Mouse (Mus musculus): ENCODE data around the gene Letm1.
A peak's percentile ranks its signal among the peaks of the same experiment; 100 is the strongest.

Letm1 gene

DNA sequence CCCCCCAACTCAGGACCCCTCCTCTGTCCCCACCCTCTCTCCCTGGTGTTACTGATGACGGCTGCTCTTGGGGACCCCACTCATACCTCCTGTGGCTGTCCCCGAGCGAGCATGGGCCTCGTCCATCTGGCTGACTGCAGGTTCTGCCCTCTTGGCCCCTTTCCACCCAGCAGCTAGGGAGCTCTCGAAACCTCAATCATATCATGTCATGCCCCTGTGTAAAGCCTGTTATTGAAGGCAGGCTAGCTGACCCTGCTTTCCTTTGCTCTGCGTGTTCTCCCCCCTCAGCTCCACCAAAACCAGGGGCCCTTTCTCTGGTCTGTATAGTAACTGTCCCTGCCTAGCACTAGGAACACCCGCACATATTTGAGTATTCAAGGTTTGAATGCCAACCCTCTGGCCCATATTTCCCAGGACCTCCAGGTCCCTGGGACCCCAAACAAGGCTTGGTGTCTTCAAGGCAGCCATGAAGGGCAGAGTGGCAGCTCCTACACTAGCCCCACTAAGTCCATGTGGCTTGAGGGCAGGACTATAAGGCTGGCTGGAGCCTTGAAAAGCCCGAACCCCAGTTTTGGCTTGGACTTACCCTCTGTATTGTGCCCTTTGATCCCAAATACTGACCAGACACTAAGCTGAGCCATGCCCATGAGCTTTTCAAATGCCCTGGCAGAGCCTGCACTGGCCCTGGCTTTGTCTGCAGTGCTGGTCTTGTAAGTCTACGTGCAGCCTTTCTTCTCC, 76.8 kb downstream of the Letm1 start:
- no peak for DNase-seq

DNA sequence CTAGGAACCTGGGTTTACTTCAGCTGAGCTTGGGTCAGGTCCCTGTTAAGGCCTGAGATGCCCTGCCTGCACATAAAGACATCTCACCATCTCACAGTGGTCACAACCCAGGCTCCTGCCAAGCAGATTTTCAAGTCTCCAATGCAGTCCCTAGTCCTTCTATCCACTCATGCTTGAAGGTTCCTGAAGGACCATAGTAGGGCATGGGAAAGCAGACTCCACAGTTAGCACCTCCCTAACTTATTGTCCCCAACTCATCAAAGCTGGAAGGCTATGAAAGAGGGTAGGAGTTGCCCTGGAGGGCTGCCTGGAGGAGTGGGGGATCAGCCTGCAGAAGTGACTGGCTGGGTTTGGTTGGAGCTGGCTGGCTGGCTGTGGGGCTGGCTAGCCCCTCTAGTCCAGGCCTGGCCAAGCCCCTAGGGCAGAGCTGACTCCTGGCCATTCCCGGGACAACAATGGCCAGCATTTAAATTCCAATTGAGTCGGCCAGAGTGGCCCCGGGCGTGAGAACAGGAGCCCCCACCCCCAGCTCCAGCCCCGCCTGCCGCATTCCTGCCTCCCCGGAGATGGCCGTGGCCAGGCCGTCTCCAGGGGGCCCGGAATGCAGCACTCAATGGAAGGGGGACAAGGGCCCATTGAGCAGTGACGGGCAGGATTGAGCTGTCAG, 77.5 kb downstream of the Letm1 start:
- no peak for DNase-seq

DNA sequence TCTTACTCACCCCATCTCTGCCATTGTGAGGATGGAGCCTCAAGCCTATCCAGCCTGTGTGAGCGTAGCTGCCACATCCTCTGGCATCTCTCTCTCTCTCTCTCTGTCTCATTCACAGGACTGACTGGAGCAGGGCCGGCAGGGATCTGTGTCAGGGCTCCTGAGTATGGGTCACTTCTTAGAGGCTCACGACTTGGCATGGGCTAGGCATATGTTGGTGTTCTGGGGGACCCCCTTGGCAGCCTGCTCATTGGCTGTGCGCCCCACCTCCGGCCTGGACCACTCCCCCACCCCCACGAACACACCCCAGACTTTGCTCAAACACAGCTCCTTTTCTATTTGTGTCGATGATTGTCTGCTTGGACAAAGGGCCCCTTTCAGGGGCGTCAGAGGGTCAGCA, 78.6 kb downstream of the Letm1 start:
- DNase-seq, result no peak

DNA sequence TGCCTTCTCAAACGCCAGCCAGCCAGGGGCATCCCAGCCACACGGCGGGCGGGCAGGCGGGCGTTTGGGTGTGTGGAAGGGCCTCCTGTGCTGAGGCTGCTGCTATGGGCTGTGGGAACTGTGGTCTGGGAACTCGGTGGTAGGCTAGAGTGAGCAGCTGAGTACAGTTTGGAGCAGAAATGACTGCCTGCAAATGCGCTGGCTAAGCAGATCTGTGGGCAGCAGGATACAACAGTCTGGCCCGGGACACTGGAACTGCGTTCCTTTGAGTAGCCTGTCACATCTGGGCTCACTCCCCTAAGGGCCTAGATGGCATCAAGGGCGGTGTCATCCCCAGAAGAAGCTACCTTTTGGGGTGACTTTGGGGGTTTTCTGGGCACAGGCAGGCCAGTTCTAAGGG, 80.8 kb downstream of the Letm1 start:
- no peak for DNase-seq

DNA sequence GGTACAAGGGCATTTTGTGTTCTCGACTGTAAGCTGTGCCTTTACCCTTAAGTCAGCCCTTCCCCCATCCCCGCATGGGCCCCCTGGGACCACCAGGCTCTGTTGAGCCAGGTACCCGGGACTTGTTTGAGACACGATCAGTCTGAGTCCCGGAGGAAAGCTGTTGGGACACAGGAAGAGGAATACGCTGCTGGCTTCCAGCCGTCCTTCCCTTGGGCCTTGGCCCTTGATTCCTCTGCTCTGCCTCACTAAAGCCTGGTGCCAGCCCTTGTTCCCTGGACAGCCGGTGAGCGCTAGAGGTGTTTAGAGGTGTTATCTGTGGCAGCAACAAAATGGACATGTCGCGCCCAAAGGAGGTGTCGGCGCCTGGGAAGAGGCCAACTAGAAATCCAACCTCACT, 82.6 kb downstream of the Letm1 start:
- DNase-seq, result no peak

DNA sequence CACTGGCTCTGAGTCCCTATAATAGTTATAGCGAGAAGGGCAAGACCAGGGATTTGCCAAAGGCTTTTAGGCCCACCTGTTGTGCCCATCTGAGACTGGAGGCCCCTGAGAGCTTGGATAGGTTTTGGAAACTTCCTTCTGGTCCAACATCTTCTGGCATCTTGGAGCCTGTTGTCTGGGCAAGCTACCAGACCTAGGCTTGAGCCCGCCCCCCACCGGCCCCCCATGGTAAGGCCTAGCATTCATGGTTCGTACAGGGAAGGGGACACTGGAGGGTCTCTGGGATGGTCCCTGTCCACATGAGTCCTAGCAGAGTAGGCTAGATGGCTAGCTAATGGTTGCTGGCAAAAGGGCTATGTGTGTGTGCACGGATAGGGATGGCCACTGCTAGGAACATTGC, 83.9 kb downstream of the Letm1 start:
- no peak for DNase-seq

DNA sequence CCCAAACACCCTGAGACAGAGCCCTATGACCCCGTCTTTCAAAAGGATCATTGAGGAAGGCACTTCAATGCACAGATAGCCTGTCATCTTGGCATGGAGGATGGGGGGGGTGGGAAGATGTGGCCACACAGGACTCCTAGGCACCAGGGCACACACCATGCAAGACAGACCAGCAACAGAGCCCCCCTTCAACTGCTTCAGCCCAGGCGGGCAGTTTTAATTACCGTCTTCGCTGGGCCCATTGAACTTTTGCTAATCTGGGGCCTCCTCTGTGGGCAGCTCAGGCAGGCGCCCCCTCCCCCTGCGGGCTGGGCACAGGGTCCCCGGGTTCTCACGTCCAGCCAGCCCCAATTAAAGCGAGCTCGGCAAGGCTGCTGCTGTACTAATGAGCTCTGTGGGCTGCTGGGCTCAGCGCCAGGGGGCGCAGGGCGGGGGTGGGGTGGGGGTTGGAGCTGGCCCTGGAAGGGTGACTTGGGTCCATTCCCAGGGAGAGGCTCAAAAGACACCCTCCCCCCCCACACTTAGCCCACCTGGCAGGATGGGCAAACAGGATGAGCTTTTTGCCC, 84.6 kb downstream of the Letm1 start:
- no peak for DNase-seq

DNA sequence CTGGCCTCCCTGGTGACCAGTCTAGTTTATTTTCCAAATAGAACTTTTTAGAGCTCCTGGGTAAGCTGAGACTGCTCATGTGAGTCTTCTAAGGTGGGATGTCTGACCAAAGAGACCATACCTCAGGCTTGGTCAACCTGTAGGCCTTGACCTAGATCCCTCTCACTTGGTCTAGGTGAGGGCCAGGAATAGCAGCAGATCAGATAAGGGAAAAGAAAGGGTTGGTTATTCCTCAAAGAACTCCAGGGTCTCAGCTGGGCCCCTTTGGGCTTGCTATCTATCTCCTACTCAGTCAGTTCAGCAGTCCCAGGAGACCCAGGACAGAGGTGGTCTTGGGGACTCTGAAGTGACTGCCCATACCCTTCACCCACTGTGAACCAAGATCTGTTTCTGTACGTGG, 85.1 kb downstream of the Letm1 start:
- DNase-seq, result no peak

DNA sequence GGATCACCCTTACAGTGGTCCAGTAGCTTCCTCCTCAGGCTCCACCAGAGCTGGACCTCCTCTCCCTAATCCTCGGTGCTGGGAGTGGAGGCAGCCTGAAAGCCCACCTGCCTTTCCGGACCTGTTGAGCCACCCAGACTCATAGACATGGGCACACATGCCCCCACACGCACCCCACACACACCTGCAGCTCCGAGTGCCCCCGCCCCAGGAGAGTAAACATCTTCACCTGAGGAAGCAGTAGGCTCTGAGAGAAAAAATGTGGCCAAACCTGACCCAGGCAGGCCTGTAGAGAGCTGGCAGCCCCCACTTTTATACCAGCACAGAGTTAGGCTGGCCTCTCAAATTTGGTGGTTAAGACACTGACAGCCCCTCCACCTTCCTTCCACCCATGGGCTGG, 86.2 kb downstream of the Letm1 start:
- DNase-seq, result peak; percentile 57

DNA sequence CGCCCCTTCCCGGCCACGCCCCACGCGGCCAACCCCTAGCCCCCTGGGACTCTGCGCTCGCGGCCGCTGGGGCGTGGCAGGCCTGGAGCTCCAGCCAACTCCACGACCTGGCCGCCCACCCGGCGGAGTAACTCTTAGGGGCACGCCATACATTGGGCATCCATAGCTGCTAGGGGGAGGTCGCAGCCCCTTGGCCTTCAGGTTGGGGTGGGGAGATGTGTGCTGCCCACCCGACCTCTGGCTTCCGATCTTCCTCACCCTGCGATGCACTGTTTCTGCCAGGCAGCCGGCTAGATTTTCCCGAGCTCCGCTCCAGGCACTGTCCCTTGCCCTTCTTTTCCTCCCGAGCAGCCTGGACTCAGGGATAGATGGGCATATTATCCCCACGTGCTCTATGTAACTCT, 86.9 kb downstream of the Letm1 start:
- no peak for DNase-seq

DNA sequence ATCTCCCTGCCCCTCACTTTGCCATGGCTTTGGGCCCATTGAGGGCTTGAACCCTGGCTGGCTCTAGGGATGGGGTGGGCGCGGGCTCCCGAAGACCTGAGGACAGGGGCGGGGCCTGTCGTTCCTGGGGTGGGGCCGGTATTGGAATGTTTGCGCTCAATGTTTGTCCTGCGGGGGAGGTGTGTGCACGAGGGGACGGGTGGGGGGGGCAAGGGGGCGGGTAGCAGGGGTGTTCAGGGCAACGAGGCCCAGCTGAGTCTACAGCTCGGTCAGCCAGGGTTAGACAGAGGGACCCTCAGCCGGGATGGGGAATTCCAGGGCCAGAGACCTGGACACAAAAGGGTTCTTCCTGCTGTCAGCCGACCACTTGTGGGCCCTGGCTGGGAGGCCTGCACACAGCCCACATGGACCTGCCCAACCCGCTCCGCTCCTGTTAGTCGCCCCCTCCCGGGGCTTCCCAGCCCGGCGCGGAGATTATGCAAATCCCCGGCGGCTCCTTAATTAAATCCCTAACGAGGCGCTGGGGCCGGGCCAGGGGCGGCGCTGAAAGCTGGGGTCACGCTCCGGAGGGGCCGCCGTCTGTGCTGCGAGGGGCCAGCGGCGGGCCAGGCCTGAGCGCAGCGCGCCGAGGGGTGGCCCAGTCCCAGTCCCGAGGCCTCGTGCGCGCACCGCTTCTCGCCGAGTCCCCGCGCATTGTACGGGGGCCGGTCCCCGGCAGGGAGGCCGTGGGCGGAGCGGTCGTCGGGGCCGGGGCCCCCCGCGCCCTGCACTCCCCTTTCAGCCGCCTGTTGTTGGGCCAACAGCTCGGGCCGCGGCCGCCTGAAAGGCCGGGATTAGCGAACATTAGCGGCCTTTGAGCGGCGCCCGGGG, 87.5 kb downstream of the Letm1 start:
- DNase-seq, result peak; percentile 65

DNA sequence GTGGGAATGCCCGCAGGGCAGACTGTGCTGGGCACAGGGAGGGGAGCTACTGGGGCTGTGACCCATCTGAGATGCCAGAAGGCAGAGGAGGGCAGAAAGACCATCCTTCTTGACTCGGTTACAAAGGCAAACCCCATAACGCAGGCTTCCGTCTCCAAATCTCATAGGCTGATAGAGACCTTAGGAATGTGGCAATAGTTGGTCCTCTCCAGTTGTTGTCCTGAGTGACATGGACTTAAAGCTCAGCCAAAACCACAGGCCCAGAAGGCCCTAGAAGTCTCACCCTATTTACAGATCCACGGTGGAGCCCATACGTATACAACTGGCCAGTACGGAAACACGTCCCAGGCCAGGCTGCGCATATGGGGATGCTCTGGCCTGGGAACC, 88.2 kb downstream of the Letm1 start:
- no peak for DNase-seq

DNA sequence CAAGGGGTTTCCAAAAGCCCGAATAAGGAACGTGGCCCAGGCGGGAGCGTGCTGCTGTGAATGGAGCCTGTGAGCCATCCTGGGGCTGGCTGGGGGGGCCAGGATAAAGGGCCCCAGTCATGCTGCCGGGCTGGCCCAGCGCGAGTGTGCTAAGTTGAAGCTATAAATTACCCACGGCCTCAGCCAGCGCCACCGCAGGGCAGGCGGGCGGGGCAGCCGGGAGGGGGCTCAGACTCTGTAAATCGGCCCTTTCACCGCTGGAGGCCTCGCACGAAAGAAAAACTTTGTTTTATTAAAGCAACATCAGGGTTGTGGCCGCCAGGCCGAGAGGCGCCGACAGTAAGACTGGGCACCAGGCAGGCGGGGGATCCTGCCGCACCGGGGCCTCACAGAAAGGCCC, 90.2 kb downstream of the Letm1 start:
- no peak for DNase-seq

DNA sequence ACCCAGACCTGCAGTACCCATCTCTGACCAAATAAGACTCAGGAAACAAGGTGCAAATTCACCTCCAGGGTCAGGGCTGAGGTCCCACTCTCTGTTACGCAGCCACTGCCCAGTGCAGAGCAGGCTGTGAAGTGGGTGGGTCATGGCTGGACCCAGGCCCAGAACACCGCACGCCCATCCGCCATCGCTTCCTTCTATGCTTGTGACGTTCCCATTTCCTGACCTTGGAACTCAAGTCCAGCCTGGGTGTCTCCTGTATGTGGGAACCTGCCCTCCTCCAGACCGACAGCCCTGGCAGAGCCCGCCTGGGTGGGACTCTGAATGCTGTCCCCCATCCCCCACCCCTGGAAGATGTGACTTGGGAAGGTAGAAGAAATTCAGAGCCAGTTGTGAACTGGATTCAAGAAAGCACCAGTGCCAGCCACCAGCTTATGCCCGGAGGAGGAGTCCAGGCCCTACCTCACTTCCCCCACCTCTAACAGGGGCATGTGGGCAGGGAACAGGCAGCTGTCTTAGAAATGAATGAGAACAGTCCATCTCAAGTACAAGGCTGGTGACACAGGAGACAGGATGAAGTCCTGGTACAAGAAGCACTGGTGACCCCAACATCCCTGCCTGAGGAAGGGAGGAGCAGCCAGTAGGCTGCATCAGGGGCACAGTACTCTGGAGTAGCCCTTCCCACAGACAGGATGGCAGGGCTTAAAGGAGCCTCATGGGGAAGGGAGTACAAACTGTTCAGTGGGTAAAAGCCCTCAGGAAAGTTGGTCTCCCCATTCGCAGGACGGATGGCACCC, 92.6 kb downstream of the Letm1 start:
- DNase-seq, result peak; percentile 75
